Mouse (Mus musculus) cortical plate, adult 2 months (tissue): ENCODE results near the gene Tsg101.

Source experiments
- CTCF ChIP-seq: fragments of 200-500 bp; IDR thresholded peaks from 2 replicates; pipeline ENCODE4 v1.5.1; 2011; ENCODE audit warnings: mild to moderate bottlenecking, control low read depth, low read length; ENCODE audit not compliant: insufficient read depth; ENCODE audit errors: extremely low read depth
- POLR2A ChIP-seq: fragments of 200-500 bp; IDR thresholded peaks from 2 replicates; pipeline ENCODE4 v1.6.1; 2011; ENCODE audit warnings: mild to moderate bottlenecking, low read length, control low read depth; ENCODE audit not compliant: insufficient read depth; ENCODE audit errors: extremely low read depth

GRCm38 (mm10) chr7:46860996-46861395 is 58.8 kb downstream of the Tsg101 start, which contains the start of gene Ldhc:
- TF ChIP-seq CTCF: no peak
- no peak for TF ChIP-seq POLR2A
